Mouse (Mus musculus) C2C12 (cell line): ENCODE measurements at regions not wholly inside any gene's neighbourhood (a gene's known extent, or its start where the extent isn't known, plus 50 kb on each side); places are given as distances from the start of the nearest gene placed in this dataset.

ENCODE experiments used
- H3K27me3 ChIP-seq: one replicate; pipeline ENCODE4 v1.6.1; 2011; ENCODE audit not compliant: control insufficient read depth, insufficient read depth, insufficient read length
- H3K36me3 ChIP-seq: one replicate; pipeline ENCODE4 v1.6.1; 2011; ENCODE audit not compliant: control insufficient read depth, insufficient read depth
- H3K4me3 ChIP-seq: one replicate; pipeline ENCODE4 v1.5.1; 2011; ENCODE audit warnings: mild to moderate bottlenecking, control low read depth; ENCODE audit not compliant: poor library complexity, insufficient read depth, severe bottlenecking
- H3K79me2 ChIP-seq: one replicate; pipeline ENCODE4 v1.6.1; 2011; ENCODE audit not compliant: control insufficient read depth, insufficient read depth
- H3K79me3 ChIP-seq: one replicate; pipeline ENCODE4 v1.6.1; 2011; ENCODE audit warnings: low read depth, control low read depth
- H3ac ChIP-seq: one replicate; pipeline ENCODE3; 2011; ENCODE audit warnings: low read depth; ENCODE audit not compliant: control insufficient read depth, insufficient read length
- CEBPB ChIP-seq: IDR thresholded peaks from one replicate; pipeline ENCODE4 v1.6.1; 2011; ENCODE audit warnings: low read depth, mild to moderate bottlenecking, control low read depth, moderate library complexity
- CTCF ChIP-seq: IDR thresholded peaks from one replicate; pipeline ENCODE4 v1.5.1; 2011; ENCODE audit not compliant: control insufficient read depth, insufficient read depth, insufficient read length
- FOSL1 ChIP-seq: IDR thresholded peaks from one replicate; pipeline ENCODE4 v1.8.0; 2011; ENCODE audit warnings: mild to moderate bottlenecking, low read length; ENCODE audit not compliant: poor library complexity, insufficient read depth, severe bottlenecking
- MAX ChIP-seq: IDR thresholded peaks from one replicate; pipeline ENCODE4 v1.6.1; 2011; ENCODE audit warnings: mild to moderate bottlenecking, control low read depth
- MYOD1 ChIP-seq: IDR thresholded peaks from one replicate; pipeline ENCODE4 v1.6.1; 2011; ENCODE audit warnings: low read depth; ENCODE audit not compliant: control insufficient read depth, insufficient read length
- MYOG ChIP-seq: IDR thresholded peaks from one replicate; pipeline ENCODE4 v1.6.1; 2011; ENCODE audit not compliant: control insufficient read depth, insufficient read length; ENCODE audit errors: extremely low read depth
- USF1 ChIP-seq: IDR thresholded peaks from one replicate; pipeline ENCODE4 v1.6.1; 2011; ENCODE audit warnings: low read depth, mild to moderate bottlenecking, control low read depth, moderate library complexity

GRCm38 (mm10) chr5:111901678-111902077 is 168.0 kb downstream of the Gm26897 start:
- no peaks in the 10 kb centered on the region for H3K79me2 ChIP-seq
- no peak for TF ChIP-seq MYOG
- TF ChIP-seq FOSL1: no peak
- TF ChIP-seq CTCF: no peak
- no peak for TF ChIP-seq USF1
- no peak for TF ChIP-seq MAX
- no peak for TF ChIP-seq MYOD1
- TF ChIP-seq CEBPB: no peak
- H3K36me3 ChIP-seq: no peaks in the 10 kb centered on the region
- no peak overlapping the region for H3ac ChIP-seq
- peaks cover 11% of the 10 kb centered on the region for H3K27me3 ChIP-seq
- no peak overlapping the region for H3K4me3 ChIP-seq
- no peaks in the 10 kb centered on the region for H3K79me3 ChIP-seq

GRCm38 (mm10) chr5:111908085-111908484 is 174.4 kb downstream of the Gm26897 start:
- no peaks in the 10 kb centered on the region for H3K79me3 ChIP-seq
- H3ac ChIP-seq: no peak overlapping the region
- no peaks in the 10 kb centered on the region for H3K79me2 ChIP-seq
- TF ChIP-seq MYOG (no peak), FOSL1 (no peak), CTCF (no peak), CEBPB (no peak), MAX (no peak), MYOD1 (no peak), USF1 (no peak)
- no peaks in the 10 kb centered on the region for H3K36me3 ChIP-seq
- peaks cover 52% of the 10 kb centered on the region for H3K27me3 ChIP-seq
- H3K4me3 ChIP-seq: no peak overlapping the region

- Histone ChIP-seq H3K79me3 (no peaks in the 10 kb centered on the region), H3ac (no peak overlapping the region), H3K4me3 (no peak overlapping the region), H3K79me2 (no peaks in the 10 kb centered on the region), H3K27me3 (peaks cover 59% of the 10 kb centered on the region), H3K36me3 (no peaks in the 10 kb centered on the region)
- TF ChIP-seq MYOD1 (no peak), USF1 (no peak), CTCF (no peak), FOSL1 (no peak), MYOG (no peak), CEBPB (no peak), MAX (no peak)
Measured at GRCm38 (mm10) chr5:111910514-111910913, 176.8 kb downstream of the Gm26897 start.

DNA sequence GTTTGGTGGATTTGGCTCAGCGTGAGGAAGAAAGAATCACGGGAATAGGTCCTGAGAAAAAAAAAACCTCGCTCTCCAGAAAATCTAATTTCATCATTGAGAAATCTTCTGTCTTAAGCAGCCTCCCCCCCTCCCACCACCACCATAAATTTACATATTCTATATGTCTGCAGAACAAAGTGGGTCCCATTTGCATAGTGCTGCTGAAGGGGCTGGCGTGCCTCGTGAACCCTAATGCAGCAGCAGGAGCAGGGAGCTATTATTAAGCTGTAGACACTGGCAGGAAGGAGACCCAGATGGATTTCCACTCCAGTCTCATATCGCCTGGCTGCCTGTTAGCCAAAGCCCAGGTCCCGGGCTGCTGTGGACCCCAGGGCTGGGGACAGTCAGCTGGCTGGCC is 179.6 kb downstream of the Gm26897 start:
- Histone ChIP-seq H3K79me2 (no peaks in the 10 kb centered on the region), H3K36me3 (no peaks in the 10 kb centered on the region), H3K79me3 (no peaks in the 10 kb centered on the region), H3K27me3 (peaks cover 65% of the 10 kb centered on the region), H3ac (no peak overlapping the region), H3K4me3 (no peak overlapping the region)
- TF ChIP-seq MAX (no peak), MYOD1 (no peak), CTCF (no peak)

- Histone ChIP-seq H3K27me3 (peaks cover 67% of the 10 kb centered on the region), H3K79me2 (no peaks in the 10 kb centered on the region), H3K36me3 (no peaks in the 10 kb centered on the region), H3ac (no peak overlapping the region), H3K4me3 (no peak overlapping the region), H3K79me3 (no peaks in the 10 kb centered on the region)
- TF ChIP-seq CEBPB: no peak
Measured at GRCm38 (mm10) chr5:111914296-111914695, 180.6 kb downstream of the Gm26897 start.

- no peak for TF ChIP-seq MAX
- TF ChIP-seq MYOD1: no peak
- TF ChIP-seq USF1: no peak
- no peak for TF ChIP-seq CTCF
- TF ChIP-seq CEBPB: no peak
- no peak for TF ChIP-seq FOSL1
- no peak for TF ChIP-seq MYOG
- no peaks in the 10 kb centered on the region for H3K79me2 ChIP-seq
- no peak overlapping the region for H3ac ChIP-seq
- H3K36me3 ChIP-seq: no peaks in the 10 kb centered on the region
- H3K79me3 ChIP-seq: no peaks in the 10 kb centered on the region
- H3K27me3 ChIP-seq: peaks cover 67% of the 10 kb centered on the region
- no peak overlapping the region for H3K4me3 ChIP-seq
Measured at GRCm38 (mm10) chr5:111917643-111918252, 184.0 kb downstream of the Gm26897 start.

DNA sequence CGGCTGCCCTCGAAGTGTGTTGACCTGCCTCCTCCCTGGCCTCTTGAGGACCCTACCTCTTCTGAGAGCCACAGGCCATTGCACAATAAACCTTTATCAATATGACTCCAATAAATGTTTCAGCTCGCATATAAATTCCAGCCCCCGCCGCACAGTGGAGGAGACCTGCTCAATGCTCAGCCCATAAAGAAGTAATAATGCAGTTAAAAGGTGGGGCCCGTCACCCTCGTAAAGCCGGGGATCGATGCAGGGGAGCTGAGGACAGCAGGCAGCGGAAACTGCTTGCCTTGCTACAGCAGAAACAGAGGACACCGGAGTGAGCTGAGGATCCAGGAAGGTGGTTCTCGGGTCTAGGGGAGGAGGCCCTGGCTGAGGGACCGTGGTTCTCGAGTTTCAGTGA is 185.2 kb downstream of the Gm26897 start:
- no peaks in the 10 kb centered on the region for H3K79me2 ChIP-seq
- no peak overlapping the region for H3K4me3 ChIP-seq
- no peak for TF ChIP-seq USF1
- TF ChIP-seq CTCF: no peak
- no peak for TF ChIP-seq MAX
- no peaks in the 10 kb centered on the region for H3K79me3 ChIP-seq
- H3K36me3 ChIP-seq: no peaks in the 10 kb centered on the region
- no peak overlapping the region for H3ac ChIP-seq
- peaks cover 67% of the 10 kb centered on the region for H3K27me3 ChIP-seq
